Mouse (Mus musculus) cortical plate, adult 2 months (tissue): ENCODE data around the gene Barx2.

Experiments used
- CTCF ChIP-seq: fragments of 200-500 bp; IDR thresholded peaks from 2 replicates; pipeline ENCODE4 v1.5.1; 2011; ENCODE audit warnings: mild to moderate bottlenecking, control low read depth, low read length; ENCODE audit not compliant: insufficient read depth; ENCODE audit errors: extremely low read depth
- POLR2A ChIP-seq: fragments of 200-500 bp; IDR thresholded peaks from 2 replicates; pipeline ENCODE4 v1.6.1; 2011; ENCODE audit warnings: mild to moderate bottlenecking, low read length, control low read depth; ENCODE audit not compliant: insufficient read depth; ENCODE audit errors: extremely low read depth

DNA sequence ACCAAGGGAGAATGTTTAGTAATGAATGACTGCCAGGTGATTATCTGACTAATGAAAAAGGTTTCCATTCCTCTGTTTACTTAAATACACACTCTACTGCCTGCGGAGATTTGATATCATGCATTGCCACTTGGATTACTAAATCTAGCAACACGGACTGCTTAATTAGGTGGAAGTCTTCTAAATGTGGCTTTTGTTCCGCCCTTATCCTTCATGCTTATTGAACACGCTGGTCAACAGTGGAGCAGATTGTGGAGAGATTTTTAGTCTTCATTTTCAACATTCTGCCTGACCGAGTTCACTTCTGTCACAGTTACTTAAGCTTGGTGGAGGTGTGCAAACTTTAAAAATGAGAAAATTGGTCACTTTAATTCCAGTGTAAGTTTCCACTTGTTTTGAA, 3.0 kb downstream of the Barx2 start:
- TF ChIP-seq CTCF (no peak), POLR2A (no peak)
